Mouse (Mus musculus): ENCODE results near the gene Gm21663.
"Not testable (repeated sequence)": the region's sequence is repeated elsewhere in the genome, so short reads cannot be mapped to it uniquely, and the experiment has no call there.

The Gm21663 gene

DNA sequence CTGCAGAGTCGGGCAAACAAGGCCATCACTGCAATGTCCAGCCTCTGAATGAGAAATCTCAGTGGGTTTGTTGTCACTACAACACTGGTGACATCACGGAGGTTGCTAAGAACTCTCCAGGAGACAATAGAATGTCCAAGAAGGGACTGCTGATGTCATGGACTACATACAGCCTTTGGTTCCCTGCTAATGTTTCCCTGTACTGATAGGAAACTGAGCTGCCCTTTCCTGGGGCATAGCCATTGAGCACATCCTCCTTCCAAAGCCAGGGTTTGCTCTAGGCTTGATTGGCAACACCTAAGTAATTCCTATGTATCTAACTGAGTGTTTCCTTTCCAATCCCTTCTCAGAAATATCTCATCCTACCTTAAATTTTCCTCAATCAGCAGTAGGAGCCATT lies at the start of gene Gm21663:
Gm21663 (minus strand) TSS at position 101 of the 400 bp plus-strand sequence.
- CTCF ChIA-PET, POLR2A ChIA-PET: not testable (repeated sequence)

DNA sequence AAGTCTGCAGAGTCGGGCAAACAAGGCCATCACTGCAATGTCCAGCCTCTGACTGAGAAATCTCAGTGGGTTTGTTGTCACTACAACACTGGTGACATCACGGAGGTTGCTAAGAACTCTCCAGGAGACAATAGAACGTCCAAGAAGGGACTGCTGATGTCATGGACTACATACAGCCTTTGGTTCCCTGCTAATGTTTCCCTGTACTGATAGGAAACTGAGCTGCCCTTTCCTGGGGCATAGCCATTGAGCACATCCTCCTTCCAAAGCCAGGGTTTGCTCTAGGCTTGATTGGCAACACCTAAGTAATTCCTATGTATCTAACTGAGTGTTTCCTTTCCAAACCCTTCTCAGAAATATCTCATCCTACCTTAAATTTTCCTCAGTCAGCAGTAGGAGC lies 46.4 kb upstream of the Gm21663 start, which contains the start of gene Gm21698:
Gm21698 (minus strand) TSS at position 101 of the 400 bp plus-strand sequence.
- POLR2A ChIA-PET, CTCF ChIA-PET: not testable (repeated sequence)

DNA sequence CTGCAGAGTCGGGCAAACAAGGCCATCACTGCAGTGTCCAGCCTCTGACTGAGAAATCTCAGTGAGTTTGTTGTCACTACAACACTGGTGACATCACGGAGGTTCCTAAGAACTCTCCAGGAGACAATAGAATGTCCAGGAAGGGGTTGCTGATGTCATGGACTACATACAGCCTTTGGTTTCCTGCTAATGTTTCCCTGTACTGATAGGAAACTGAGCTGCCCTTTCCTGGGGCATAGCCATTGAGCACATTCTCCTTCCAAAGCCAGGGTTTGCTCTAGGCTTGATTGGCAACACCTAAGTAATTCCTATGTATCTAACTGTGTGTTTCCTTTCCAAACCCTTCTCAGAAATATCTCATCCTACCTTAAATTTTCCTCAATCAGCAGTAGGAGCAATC lies 30.4 kb upstream of the Gm21663 start, which contains the start of gene Gm21680:
Gm21680 (minus strand) TSS at position 101 of the 400 bp plus-strand sequence.
- POLR2A ChIA-PET, CTCF ChIA-PET: not testable (repeated sequence)

DNA sequence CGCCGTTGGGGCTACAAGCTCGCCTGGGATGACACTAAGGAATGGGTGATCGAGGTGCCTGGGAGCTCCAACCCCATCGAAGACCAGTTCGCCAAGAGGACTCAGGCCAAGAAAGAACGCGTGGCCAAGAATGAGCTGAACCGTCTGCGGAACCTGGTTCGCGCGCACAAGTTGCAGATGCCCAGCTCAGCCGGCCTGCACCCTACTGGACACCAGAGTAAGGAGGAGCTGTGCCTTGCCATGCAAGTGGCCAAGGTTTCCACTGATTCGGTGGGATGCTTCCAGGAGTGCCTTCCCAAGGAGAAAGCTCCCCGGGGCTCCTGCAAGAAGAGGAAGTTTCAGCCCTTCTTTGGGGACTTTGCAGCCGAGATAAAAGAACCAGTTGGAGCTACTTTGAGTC lies 14.9 kb upstream of the Gm21663 start:
- POLR2A ChIA-PET, result interaction anchor here in 1 of 4 experiments (1.1 kb wide), 1 partner anchor 50 kb away, joined by 3 read pairs; no protein-coding TSS in a partner anchor
- CTCF ChIA-PET, result interaction anchor here in 1 of 4 experiments (1.1 kb wide), 1 partner anchor 50 kb away, joined by 5 read pairs; no protein-coding TSS in a partner anchor

DNA sequence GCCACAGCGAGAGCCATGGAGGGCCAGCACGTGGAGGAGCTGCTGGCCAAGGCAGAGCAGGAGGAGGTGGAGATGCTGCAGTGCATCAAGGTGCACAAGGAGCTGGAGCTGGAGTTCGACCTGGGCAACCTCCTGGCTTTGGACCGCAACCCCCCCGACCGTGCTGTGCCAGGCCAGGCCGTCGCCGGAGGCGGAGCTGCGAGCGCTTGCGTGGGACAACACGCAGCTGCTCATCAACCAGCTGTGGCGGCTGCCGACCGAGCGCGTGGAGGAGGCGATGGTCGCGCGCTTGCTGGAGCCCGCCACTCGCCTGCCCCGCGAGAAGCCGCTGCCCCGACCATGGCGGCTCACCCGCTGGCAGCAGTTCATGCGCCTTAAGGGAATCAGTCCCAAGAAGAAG lies 14.4 kb upstream of the Gm21663 start:
- POLR2A ChIA-PET, result interaction anchor here in 1 of 4 experiments (1.1 kb wide), 1 partner anchor 51 kb away, joined by 3 read pairs; no protein-coding TSS in a partner anchor
- CTCF ChIA-PET, result interaction anchor here in 1 of 4 experiments (1.1 kb wide), 1 partner anchor 50 kb away, joined by 5 read pairs; no protein-coding TSS in a partner anchor

DNA sequence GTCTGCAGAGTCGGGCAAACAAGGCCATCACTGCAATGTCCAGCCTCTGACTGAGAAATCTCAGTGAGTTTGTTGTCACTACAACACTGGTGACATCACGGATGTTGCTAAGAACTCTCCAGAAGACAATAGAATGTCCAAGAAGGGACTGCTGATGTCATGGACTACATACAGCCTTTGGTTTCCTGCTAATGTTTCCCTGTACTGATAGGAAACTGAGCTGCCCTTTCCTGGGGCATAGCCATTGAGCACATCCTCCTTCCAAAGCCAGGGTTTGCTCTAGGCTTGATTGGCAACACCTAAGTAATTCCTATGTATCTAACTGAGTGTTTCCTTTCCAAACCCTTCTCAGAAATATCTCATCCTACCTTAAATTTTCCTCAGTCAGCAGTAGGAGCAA lies 12.1 kb upstream of the Gm21663 start, which contains the start of gene Gm21671:
Gm21671 (minus strand) TSS at position 101 of the 400 bp plus-strand sequence.
- POLR2A ChIA-PET, CTCF ChIA-PET: not testable (repeated sequence)

DNA sequence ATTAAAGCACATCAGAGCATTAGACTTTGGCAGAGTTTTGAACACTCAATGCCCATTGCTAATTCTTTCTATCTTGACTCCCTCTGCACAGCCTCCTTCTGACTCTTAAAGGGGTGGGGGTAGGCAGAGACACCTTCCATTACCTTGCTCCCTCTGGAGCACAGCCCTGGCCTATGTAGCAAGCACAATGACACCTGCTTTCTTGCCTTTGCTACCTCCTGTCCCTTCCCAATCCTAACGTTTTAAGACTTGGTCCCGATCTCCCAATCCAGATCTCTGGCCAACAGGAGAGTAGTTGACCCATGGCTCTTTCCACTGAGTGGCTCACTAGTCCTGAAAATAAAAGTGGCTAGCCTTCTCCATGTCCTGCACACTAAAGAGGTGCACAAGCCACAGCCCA lies 3.2 kb upstream of the Gm21663 start:
- CTCF ChIA-PET, POLR2A ChIA-PET: not testable (repeated sequence)

DNA sequence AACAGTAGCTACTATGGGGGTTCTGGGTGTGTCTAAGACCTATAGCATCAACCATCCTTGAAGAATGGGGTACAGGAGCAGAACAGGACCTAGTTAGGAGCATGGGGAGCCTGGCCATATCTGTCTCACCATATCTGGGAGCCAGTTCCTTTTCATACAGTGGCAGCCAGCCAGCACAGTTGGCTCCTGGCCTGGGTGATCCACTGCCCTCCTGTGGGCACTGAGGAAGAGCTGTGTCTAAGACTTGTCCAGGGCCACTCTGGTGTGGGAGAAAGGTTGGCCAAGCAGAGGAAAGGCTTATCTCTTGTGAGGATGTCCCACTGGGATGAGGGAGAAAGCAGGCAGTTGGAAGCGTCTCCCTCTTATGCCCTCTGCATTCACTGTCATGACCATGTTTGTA lies 50.9 kb downstream of the Gm21663 start:
- ChIA-PET CTCF (no interaction called here), POLR2A (interaction anchor here in 1 of 4 experiments (0.6 kb wide), 1 partner anchor 543 kb away, joined by 3 read pairs; no protein-coding TSS in a partner anchor)

DNA sequence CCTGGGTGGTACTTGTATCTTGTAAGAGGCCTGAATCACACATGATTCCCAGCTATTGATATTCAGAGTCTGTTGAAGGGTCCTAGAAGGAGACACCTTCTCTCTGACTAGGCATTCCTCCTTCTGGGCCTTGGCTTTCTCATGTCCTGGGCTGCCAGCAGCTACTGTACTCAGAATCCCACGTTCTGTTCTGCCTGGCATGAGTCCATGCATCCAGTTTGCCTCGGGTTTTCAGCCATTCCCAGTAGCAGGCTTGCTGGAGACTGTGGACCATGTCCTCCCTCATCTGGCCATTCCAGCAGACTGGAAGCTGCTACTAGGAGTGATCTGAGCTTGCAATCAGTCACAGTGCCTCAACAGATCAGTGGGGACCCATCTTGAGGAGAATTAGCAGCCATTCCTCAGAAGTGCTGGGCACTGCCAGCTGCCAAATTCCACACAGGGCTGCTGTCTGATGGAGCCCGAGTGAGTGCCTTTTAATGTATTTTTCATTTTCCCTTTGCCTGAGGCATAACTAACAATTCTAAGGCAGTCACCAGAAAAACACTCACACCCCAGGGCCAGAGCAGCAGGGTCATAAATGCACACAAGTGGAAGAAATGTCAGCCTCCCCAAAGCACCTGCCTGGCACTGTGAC lies 52.3 kb downstream of the Gm21663 start:
- ChIA-PET CTCF (no interaction called here), POLR2A (no interaction called here)

DNA sequence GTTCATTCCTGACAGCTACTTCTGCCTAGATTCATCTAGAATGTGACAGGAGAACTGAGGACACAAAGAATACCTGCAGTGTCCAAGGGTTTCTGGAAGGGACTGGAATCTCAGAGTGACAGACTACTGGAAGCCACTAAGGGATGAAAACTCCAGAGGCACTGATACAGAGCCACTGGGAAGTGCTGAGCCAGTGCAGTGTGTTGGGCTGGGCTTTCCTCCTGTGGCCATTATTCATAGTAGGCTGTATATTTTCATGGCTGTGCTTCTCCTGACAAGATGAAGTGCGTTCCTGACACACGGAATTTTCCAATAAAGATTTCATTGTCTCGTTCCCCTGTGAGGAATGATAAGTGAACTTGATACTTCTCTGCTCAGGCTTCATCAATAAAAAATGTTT lies 55.5 kb downstream of the Gm21663 start:
- ChIA-PET CTCF (no interaction called here), POLR2A (no interaction called here)

Measured in embryonic stem cell, embryonic (primary cell).